Mouse (Mus musculus): Measurements from ENCODE around the gene Itgbl1.

DNA sequence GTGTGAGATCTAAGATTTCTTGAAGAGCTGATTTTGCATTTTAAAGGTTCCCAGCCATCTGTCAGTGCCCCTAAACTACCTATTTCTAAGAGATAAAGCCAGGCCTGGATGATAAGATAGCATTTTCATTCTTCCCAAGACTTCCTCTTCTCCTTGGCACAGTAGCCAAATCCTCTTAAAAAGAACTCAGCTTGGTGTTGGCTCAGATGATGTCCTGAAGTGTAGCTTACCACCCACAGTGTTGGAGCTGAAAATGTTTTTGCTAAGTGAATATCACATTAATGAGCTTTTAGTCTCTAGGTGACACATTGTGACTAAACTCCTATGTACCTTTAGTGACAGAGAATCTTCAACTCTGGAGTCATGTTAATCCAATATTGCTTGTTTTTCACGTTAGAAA, 99.8 kb downstream of the Itgbl1 start:
- no peak for TF ChIP-seq GATA1 (IDR thresholded peaks at IDR 0.05; ENCODE audit: borderline replicate concordance, low read length)
- no peak for TF ChIP-seq FLI1 (IDR thresholded peaks at IDR 0.05; ENCODE audit: low read length)
